Mouse (Mus musculus) splenic B cell, adult 2 months (primary cell): ENCODE data around the gene Olfr150.
"Not testable (repeated sequence)": the region's sequence is repeated elsewhere in the genome, so short reads cannot be mapped to it uniquely, and the experiment has no call there.

ENCODE experiments used
- DNase-seq: peaks from one replicate; pipeline ENCODE4 v3.0.0-alpha.2; 2011; ENCODE audit warnings: low read depth, low spot score
- H3K27me3 ChIP-seq: 2 replicates; pipeline ENCODE4 v1.6.1; 2012; ENCODE audit warnings: mild to moderate bottlenecking, low read length, moderate library complexity, mixed read lengths; ENCODE audit not compliant: control insufficient read depth, poor library complexity, insufficient read depth, severe bottlenecking
- H3K36me3 ChIP-seq: 2 replicates; pipeline ENCODE4 v1.6.1; 2012; ENCODE audit warnings: mild to moderate bottlenecking, low read length, moderate library complexity, mixed read lengths; ENCODE audit not compliant: control insufficient read depth, poor library complexity, insufficient read depth, severe bottlenecking

Gene Olfr150

GRCm38 (mm10) chr9:39730678-39731077 is at the start of gene Olfr150:
Olfr150 (plus strand) TSS chr9:39730978.
- no peak for DNase-seq

GRCm38 (mm10) chr9:39701123-39701522 is 29.7 kb upstream of the Olfr150 start:
- H3K27me3 ChIP-seq, DNase-seq, H3K36me3 ChIP-seq: not testable (repeated sequence)

More at GRCm38 (mm10) chr9:39730678-39731077, at the start of gene Olfr150:
- Histone ChIP-seq H3K27me3 (no peaks in the 10 kb centered on the region), H3K36me3 (no peaks in the 10 kb centered on the region)

- no peaks in the 10 kb centered on the region for H3K27me3 ChIP-seq
- DNase-seq, result no peak
- H3K36me3 ChIP-seq, result no peaks in the 10 kb centered on the region
These were observed 23.8 kb upstream of the Olfr150 start, which contains the start of gene Olfr149 for GRCm38 (mm10) chr9:39707017-39707416. Olfr149 (minus strand) TSS chr9:39707117.

- Histone ChIP-seq H3K27me3 (no peaks in the 10 kb centered on the region), H3K36me3 (no peaks in the 10 kb centered on the region)
- DNase-seq, result no peak
These were observed 21.8 kb upstream of the Olfr150 start for GRCm38 (mm10) chr9:39708958-39709357.

- Histone ChIP-seq H3K36me3 (no peaks in the 10 kb centered on the region), H3K27me3 (no peaks in the 10 kb centered on the region)
- no peak for DNase-seq
These were observed 19.7 kb upstream of the Olfr150 start, which contains the start of gene Olfr965 for GRCm38 (mm10) chr9:39711053-39711452. Olfr965 (plus strand) TSS chr9:39711353.

GRCm38 (mm10) chr9:39740741-39741140 is 10.0 kb downstream of the Olfr150 start:
- no peak for DNase-seq
- Histone ChIP-seq H3K36me3 (no peaks in the 10 kb centered on the region), H3K27me3 (no peaks in the 10 kb centered on the region)

GRCm38 (mm10) chr9:39745949-39746348 is 15.2 kb downstream of the Olfr150 start, which contains the start of gene Olfr967:
Olfr967 (plus strand) TSS chr9:39746249.
- Histone ChIP-seq H3K27me3 (no peaks in the 10 kb centered on the region), H3K36me3 (no peaks in the 10 kb centered on the region)
- no peak for DNase-seq

GRCm38 (mm10) chr9:39746428-39746827 is 15.7 kb downstream of the Olfr150 start:
- no peaks in the 10 kb centered on the region for H3K36me3 ChIP-seq
- no peaks in the 10 kb centered on the region for H3K27me3 ChIP-seq
- DNase-seq, result no peak

- Histone ChIP-seq H3K36me3 (no peaks in the 10 kb centered on the region), H3K27me3 (no peaks in the 10 kb centered on the region)
- no peak for DNase-seq
These were observed 52.4 kb downstream of the Olfr150 start, which contains the start of gene Olfr968 for GRCm38 (mm10) chr9:39783153-39783552. Olfr968 (minus strand) TSS chr9:39783253.
